Mouse (Mus musculus) olfactory bulb, adult 2 months (tissue): ENCODE measurements around the gene Hist1h2bf.

ENCODE experiments used
- CTCF ChIP-seq: fragments of 200-500 bp; IDR thresholded peaks from 2 replicates; pipeline ENCODE4 v1.5.1; 2012; ENCODE audit warnings: low read depth, mild to moderate bottlenecking, low read length, moderate library complexity; ENCODE audit not compliant: insufficient read depth
- POLR2A ChIP-seq: fragments of 200-500 bp; IDR thresholded peaks from 2 replicates; pipeline ENCODE4 v1.6.1; 2012; ENCODE audit warnings: mild to moderate bottlenecking, low read depth, low read length, moderate library complexity; ENCODE audit not compliant: insufficient read depth

DNA sequence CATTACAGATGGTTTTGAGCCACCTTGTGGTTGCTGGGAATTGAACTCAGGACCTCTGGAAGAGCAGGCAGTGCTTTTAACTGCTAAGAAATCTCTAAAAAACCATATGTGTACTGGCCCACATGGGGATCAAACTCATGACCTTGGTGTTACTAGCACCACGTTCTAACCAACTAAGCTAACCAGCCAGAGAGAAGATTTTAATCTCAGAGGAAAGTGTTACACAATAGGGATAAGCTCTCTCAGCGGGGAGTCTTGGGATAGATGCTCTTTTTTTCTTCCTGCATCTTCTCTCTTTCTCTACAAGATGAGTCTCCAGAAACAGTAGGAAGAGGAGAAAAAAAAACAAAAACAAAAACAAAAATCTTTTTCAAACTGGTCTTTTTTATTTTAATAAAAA, 36.4 kb upstream of the Hist1h2bf start:
- TF ChIP-seq POLR2A (no peak), CTCF (no peak)
